Mouse (Mus musculus) adipocyte (in vitro differentiated cells): ENCODE measurements around the gene Xpc.

ENCODE experiments used
- DNase-seq: peaks from one replicate; pipeline ENCODE4 v3.0.0-alpha.2; 2016; ENCODE audit warnings: low spot score

The Xpc gene

DNA sequence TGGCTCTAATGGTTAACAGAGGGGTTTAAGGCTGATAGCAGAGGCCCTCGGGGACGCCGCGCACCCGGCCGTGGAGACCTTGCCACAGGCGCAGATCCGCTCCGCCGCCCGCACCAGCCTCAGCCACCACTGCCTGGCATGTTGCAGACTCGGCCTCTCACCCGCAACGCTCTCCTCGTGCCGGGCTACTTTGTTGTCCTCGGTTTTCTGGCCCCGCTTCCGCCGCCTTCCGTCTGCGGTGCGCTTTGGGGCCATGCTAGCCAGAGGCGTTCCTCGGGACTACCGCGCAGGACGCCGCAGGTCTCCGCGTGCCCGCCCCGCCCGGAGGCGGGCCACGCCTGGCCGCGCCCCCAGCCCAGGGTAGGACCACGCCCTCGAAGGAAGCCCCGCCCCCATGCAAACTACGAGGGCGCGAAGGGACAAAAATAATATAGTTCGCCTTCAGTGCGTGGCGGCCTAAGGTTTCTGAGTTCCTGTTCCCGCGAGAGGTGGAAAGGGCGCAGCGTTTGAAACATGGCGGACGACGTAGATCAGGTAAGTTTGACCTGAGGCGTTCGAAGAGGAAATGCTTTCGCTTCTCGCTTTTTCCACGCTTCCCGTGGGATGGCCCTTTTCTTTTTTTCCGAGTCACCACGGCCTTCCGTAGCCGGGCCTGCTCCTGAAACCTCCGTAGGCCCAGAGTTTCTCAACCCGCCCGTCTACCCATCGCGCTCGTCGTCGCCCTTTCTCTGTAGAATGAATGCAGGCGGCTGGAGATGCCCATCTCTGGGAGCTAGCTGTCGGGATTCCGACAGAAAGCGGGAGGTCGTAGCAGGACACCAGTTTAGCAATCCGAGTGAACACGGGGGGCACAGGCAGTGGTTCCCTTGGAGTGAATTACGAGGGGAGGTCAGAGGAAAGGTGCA, at the start of gene Xpc, which contains the start of gene Lsm3:
Xpc (minus strand) TSS at position 344 of the 905 bp plus-strand sequence.
Lsm3 (plus strand) TSS at position 384 of the 905 bp plus-strand sequence.
- DNase-seq = peak; percentile 99

DNA sequence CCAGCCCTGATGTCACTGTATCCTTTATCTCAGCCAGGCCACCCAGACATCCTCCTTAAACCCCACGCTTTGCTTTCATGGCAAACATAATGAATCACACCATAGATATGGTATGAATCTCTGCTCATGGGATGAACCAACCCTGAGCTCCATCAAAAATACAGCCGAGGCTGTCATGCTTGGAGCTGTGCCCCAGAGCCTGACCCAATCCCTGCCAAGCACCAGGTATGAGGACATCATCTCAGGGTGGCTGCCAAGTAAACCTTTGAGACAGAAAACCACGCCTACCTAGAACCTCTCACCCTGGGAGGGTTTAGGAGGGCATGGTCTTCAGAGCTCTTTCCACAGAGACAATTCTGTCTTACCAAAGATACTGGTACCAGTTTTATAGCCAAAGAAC, 47.3 kb upstream of the Xpc start:
- no peak for DNase-seq

DNA sequence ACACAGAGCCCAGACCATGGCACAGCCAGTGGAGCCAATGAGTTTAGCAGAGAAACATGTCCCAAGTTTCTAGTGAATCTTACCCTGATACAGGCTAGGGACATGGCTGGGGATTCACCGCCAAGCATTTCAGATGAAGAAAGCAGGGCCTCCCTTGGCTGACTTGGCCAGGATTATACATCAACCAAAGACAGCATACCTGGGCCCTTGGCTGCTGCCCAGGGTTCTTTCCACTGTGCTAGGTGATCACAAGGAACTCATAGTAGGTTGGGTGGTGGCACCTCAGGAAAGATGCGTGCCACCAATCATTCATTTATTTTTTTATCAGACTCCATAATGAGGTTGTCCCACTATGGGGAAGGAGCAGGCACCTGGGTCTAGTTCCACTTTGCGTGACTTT, 44.5 kb upstream of the Xpc start:
- no peak for DNase-seq

DNA sequence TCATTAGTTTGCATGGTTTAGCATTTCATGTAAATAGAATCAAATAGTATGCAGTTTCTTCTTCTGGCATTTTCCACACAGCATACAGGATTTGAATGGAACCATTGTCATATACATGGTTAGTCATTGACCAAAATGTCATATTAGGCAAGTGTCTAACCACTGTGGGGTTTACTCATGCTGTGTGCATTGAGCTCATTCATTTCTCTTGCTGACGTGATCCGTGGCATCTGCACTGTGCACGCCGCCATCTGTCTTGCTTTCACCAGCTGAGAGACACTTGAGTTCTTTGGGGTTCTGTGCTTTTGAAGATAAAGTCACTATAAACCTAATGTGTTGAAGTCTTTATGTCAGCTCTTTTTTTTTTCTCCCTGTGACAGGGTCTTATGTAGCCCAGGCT, 43.7 kb upstream of the Xpc start:
- DNase-seq = no peak

DNA sequence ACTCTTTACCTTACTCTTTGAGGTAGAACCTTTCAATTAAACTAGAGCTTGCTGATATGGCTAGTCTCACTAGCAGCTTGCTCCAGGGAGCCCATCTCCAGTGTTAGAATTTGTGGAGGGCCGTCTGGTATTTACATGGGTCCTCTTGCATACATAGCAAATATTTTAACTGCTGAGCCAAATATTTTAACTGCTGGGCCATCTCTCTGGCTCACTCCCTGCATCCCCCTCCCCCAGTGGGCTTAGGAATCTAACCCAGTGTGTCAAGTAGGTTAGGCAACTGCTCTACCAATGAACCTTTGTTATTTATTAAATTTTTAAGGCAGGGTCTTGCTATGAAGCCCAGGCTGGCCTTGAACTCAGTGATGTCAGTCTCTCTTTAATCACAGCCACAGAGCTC, 42.9 kb upstream of the Xpc start:
- no peak for DNase-seq

DNA sequence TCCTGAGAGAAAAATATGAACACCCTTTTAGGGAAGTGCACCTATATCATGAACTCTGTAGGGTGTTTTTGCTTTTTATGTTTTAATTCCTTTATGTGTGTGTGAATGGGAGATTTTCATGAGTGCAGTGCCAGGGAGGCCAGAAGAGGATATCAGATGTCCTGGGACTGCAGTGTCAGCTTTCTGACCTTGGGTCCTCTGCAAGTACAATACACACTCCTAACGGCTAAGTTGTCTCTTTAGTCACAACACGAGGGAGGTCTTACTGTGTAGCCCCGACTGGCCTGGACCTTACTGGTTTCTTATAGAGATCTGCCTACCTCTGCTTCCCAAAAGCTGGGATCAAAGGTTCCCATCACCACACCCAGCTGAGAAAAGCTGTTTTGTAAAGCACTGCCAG, 37.0 kb upstream of the Xpc start:
- no peak for DNase-seq

DNA sequence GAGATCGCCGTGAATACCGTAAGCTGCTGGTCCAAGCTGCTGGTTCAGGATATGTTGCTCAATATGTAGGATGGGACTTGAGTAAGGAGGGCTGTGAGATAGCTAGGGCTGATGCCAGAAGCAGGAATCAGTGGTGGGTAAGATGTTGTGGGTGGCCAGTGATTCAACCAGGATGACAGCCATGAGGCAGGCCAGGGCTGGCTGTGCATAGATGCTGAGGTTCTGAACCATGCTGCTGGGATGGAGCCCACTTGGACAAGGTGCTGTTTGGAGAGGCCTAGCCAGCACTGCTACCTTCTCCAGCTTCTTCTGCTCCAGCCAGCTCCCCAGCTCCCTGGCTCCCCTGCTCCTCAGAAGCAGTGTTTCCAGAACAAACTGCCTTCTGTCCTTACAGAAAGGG, 36.0 kb upstream of the Xpc start:
- no peak for DNase-seq

DNA sequence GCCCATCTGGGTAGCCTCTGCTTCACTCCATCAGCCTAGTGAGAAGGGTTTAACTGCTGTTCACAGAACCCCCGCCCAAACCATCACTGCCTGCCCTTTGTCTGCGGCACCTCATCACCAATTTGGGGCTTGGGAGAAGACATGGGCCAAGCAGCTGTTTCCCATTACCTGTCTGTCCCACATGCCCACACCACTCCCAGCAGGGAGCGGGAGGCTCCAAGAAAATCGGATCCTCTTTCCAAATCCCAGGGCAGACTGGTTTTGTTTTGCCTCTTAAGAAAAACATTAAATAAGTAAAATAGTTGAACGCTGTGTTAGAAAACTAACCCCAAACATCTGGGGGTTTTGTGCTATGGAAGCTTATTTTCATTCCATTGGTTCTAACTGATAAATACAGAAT, 33.9 kb upstream of the Xpc start:
- DNase-seq = peak; percentile 49

DNA sequence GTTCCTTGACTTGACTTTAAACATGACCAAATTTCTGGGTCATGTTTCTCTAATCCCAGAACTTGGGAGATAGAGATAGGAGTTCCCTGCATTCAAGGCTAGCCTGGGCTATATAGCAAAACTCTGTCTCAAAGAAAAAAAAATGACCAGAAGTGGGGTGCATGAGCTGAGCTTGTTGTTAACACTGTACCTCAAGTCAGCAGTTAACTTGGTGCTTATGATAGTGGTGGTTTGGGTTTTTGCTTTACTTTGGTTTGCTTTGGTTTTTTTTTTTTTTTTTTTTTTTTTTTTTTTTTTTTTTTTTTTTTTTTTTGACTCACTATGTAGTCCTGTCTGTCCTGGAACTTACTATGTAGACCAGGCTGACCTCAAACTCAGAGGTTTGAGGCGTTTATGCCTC, 31.6 kb upstream of the Xpc start:
- DNase-seq = no peak

DNA sequence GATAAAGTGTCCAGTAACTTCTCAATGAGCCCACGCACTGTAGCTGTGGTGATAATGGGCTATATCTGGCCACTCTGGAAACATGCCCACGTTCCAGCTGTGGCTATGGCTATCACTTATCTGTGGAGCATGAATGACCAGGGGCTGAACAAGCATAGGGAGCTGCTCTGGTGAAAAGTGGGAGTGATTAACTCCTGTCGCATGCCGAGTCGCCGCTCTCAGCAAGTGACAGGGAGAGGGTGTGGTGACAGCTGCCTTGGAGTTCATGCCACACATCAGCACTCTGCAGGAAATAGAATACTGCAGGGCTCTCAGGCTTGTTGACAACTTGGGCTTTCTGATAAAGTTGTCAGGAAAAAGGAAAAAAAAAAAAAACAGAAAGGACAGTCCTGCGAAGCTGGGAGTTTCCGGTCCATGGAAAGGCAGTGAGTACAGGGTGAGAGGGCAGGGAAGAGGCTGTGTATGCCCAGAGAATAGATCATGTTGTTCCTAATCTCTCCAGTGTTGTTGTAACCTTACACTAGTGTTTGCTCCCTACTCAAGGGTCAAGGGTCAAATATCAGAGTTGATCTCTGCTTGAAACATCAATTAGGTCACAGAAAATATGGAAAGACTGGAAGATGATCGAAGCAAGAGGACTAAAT, 30.7 kb upstream of the Xpc start:
- peak; percentile 78 for DNase-seq

DNA sequence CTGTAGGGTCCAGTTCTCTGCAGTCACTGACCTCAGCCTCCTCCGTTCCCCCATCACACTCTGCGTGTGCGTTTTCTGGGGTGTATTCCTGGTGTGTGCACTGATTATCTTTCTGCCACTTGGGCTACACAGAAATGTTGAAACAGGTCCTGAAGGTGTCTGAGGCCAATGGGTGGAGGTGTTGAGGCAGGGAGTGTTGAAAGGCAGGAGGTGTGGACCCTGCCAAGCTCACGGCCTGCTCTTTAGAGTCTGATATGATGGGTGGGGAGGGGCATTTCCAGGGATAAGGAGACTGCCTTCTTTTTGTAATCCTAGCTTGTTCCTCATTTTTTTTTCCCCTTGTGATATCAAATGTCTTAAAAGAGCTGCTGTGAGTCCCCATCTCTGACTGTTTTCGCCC, 27.4 kb upstream of the Xpc start:
- DNase-seq = no peak

DNA sequence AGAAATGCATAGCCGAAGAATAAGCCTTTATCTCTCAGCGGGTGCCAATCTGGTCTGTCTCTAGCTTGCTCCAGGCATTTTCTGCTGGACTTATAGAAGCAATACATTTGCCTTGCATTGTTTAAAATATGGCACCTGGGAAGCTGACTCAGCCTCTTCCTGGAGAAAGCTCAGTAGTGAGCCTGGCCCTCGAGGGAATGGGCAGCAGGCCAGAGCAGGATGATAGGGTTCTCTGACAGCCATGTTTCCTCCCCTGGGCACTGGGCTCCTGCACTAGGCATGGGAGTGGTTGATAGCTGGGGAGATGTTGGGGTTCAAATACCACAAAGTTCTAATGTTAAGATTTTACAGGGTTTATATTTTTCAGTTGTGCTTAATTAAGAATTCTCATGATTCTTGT, 25.6 kb upstream of the Xpc start:
- DNase-seq = no peak

DNA sequence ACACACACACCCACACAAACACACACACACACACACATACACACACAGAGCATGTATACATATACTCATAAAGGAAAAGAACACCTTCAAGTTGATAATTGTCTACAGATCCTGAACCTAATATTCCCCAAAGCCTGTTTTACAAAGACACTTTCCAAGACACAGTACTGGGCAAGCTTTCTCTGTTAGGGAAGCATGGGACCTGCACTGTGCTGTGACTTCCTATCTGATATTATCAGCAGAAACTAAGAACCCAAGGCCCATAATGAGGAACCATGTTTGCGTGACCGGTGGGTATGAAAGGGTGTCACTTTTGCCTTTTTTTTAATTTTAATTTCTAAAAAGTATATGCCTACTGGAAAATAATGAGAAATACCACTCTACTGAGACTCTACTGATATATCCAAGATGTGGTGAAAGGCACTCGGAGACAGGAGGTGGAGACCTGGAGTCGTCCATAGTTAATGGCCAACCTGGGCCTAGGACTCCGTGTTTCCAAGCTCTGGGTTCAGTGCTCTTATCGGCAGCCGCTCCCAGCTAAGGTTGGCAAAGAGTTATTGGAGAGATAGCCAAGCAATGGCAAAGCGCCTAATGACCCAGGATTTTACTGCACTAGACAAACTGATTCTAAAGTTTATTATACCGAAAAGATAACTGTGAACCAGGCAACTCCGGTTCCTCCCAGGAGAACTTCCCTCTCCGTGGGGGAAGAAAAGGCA, 20.5 kb upstream of the Xpc start:
- no peak for DNase-seq

DNA sequence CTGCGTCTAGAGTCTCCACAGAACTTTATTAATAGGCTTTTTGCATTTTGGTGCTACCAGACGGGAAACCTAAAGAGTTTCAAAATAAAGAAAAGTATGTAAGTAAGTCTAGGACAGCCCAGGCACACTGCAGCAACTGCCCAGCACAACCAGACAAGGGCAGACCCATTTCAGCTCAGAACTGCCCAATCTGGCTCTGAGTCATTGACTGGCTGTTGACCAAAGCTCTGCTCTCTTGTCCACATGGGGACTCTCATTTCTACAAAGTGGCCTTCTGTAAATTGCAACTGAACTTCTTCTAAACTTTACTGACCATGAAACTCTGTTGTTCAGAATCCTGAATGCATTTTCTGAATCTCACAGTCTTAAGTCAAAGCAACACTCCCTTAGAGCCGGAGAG, 19.5 kb upstream of the Xpc start:
- peak; percentile 86 for DNase-seq

DNA sequence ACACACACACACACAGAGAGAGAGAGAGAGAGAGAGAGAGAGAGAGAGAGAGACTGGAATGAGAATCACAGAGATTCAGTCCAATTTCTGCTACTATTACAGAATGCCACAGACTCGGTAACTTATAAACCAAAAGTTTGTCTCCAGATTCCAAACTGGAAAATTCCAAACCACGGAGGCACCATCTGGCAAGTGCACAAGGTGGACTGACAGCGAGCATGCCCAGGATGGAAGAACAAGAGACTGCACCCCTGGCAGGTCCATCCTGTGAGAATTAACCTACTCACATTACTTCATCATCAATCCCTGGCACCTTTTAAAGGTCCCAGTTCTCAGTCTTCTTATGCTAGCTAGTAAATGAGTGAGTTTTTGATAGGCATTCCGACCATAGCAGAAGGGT, 18.6 kb upstream of the Xpc start:
- no peak for DNase-seq

DNA sequence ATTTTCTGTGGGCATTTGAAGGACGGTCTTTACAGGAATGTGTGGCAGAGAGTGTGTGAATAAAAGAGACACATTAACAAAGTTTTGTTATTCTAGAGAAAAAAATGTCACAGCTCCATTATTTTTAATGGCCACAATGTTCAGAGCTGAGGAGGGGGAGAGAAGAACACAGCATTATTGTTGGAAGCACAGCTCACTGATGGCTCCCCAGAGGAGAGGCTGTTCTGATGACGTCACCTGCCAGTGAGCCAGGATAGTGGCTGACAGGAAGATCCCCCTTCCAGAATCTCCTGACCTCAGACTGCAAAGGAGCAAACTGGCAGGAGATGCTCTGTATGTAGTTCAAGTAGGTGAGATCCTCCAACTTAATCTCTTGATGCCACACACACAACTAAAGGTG, 18.1 kb upstream of the Xpc start:
- DNase-seq = no peak

DNA sequence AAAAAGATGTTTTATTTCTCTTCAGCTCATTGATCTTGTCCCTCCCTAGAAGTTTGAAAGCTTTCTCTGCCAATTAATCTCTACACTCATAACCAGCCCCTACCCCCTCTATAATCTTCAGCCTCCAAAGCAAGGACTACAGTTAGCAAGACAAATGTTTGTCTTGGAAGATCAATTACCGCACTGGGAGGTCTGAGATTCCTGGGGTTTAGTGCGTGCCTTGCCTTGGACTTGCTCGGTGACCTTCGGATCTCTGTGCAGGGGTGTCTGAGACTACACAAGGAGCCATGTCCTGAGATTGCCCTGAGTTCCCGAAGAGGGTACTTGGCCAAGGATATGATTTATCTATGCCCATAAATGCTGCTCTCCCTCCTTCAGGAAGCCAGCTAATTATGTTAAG, 17.7 kb upstream of the Xpc start:
- no peak for DNase-seq

DNA sequence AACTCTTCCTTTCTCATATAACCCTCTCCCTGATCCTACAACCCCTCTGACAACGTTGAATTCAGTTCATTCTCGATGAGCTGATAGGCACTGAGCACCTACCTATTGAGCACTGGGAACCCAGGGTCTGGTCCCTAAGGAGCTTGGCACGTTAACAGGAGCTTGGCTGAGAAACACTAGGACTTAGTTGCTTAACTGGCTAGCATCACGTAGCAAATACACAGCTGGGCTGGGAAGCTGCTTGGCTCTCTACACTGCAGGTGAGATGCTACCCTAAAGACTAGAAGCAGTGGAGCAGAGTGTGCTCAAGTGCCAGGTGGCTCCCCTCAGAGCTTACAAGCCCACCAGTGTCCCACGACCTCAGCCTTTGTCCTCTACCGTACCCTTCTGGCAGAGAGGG, 17.0 kb upstream of the Xpc start:
- no peak for DNase-seq

DNA sequence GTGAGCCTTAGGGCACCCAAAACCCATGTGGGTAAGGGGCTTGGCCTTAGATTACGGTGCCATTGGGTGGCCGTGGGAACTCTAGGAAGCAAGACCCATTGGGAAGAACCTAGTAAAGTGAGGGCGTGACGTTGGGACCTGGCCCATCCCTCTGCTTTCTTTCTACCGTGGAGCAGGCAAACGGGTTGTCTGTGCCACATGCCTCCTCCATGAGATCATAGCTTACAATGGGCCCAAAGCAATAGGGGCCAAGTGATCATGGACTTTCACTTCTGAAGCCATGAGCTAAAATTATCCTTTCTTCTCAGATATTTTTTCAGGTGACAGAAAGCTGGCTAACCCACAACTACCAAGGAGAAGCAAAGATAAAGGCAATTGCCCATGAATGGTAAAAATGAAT, 15.6 kb upstream of the Xpc start:
- DNase-seq = no peak

DNA sequence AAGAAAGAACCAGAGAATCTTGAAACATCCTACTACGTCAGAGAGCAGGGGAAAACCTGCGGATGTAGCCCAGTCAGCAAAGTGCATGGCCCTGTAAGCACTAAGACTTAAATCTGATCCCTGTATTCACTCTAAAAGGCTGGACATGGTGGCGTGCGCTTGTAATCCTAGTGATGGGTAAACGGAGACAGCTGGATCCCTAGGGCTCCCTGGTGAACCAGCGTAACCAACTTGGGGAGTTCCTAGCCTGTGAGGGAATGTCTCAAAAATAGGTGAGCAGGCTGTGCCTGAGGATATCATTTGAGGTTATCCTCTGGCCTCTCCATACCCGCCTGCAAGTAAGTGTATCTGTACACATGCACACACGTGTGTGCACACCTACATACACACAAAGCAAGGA, 15.0 kb upstream of the Xpc start:
- DNase-seq = no peak

DNA sequence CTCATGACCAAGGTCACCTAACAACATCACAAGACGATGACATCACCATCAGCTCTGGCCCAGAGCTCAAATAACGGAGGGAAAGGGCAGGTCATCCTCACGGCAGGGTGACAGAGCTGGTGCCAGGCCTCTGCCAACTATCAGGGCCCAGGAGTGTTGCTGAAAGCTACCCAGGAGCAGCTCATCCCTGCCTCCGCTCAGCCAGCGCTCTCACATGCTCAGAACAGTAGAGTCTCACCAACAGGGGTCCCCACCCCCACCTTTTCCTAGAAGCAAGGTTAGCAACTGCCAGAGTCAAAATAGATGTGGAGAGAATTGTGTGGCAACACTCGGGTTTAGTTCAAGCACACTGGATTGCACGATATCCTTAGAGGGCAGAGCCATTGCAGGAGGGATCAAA, 12.6 kb upstream of the Xpc start:
- DNase-seq = peak; percentile 54

DNA sequence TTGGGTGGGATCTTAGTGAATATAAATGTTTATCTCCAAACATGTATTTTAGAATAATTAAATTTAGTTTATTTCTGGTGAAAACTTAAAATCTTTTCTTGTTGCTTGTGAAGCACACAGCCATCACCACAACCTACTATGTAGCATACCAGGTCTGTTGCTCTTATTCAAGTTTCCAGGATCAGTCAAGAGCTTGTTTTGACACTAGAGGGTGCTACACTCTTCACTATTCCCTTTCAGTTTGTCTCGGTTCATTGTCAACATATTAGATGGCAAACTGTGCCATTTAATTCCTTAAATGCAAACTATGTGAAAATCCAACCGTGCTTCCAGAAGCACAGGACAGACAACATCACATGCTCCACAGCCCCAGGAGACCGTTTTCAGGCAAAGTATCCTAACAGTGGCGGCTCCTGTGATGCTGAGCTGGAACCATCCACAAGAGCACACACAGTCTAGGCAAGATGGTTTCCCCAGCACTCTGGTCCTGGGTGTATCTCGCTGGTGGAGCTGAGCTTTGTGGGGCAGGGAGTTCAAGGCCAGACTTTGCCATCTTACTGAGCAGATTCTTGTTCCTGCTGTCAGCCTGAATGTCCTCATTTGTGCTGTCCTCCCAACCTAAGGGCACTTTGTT, 11.7 kb upstream of the Xpc start:
- peak; percentile 83 for DNase-seq

DNA sequence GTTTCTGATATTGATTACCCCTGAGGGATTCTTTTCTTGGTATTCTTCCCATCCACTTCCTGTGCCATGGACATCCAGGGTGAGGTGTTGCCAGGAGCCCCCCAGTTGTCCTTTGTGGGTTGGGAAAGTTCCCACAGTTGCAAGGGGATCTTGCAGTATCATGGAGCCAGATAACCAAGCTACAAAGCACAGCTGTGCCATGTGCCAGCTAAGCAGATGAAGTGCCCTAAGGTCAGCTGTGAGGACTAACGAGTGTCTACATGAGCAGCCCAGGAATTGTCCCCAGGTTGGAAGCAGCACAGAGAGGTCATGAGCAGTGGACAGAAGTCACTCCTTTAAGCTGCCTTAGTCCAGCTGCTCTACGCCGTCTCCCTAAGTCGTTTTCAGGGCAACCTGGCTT, 9.9 kb upstream of the Xpc start:
- DNase-seq = no peak
